Mouse (Mus musculus) brain, embryonic 14.5 days (tissue): ENCODE data around the gene Opn4.

ENCODE experiments used
- CTCF ChIP-seq: fragments of 200-500 bp; IDR thresholded peaks from 2 replicates; pipeline ENCODE4 v1.5.1; 2012; ENCODE audit warnings: inconsistent platforms, mild to moderate bottlenecking, moderate library complexity, borderline replicate concordance; ENCODE audit not compliant: insufficient read depth, insufficient read length; ENCODE audit errors: extremely low read depth
- POLR2A ChIP-seq: fragments of 200-500 bp; IDR thresholded peaks from 2 replicates; pipeline ENCODE4 v1.6.1; 2012; ENCODE audit warnings: mild to moderate bottlenecking, inconsistent platforms, borderline replicate concordance; ENCODE audit not compliant: poor library complexity, insufficient read depth, insufficient read length, severe bottlenecking; ENCODE audit errors: extremely low read depth

DNA sequence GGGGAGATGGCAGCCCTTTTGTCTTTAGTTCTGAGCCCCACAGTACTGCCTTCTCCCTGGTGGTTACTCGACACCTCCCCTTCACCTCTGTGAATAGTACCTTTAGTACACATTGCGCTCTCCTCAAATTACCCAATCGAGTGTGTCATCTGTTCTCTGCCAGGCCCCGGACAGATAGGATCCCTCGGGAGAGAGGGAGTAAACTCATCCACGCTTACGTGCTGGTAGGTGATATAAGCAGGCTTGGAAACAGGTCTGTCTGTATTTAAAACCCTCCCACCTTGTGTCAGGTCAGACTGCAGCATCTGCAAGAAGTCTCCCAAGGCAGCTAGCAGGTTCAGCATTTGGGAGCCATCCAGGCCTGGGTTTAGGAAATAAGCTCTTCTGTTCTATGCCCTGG is 35.2 kb upstream of the Opn4 start:
- TF ChIP-seq POLR2A = no peak
- no peak for TF ChIP-seq CTCF
